Mouse (Mus musculus) hindbrain, embryonic 15.5 days (tissue): ENCODE measurements around the gene Cxcr3. TPM values are rescaled to one million over a fixed set of nuclear protein-coding genes. Genes with fewer than 3 reads are reported as not detected.

ENCODE experiments used
- ATAC-seq: fragments of 200-750 bp; cut with Nextera tagmentation; 2 replicates; pipeline ENCODE4 v1.8.0; 2017; ENCODE audit warnings: low read depth, moderate number of reproducible peaks, moderate TSS enrichment; ENCODE audit not compliant: low FRiP score
- H3K27ac ChIP-seq: fragments of 300-500 bp; sonication (generic); replicated peaks from 2 replicates; pipeline ENCODE4 v1.5.1; 2015; ENCODE audit warnings: mild to moderate bottlenecking, inconsistent platforms
- H3K27me3 ChIP-seq: fragments of 300-500 bp; sonication (generic); 2 replicates; pipeline ENCODE4 v1.6.1; 2015; ENCODE audit warnings: control low read depth, inconsistent platforms
- H3K36me3 ChIP-seq: fragments of 300-500 bp; sonication (generic); 2 replicates; pipeline ENCODE4 v1.6.1; 2015; ENCODE audit warnings: control low read depth, inconsistent platforms
- H3K4me1 ChIP-seq: fragments of 300-500 bp; sonication (generic); replicated peaks from 2 replicates; pipeline ENCODE4 v1.6.1; 2015; ENCODE audit warnings: control low read depth, inconsistent platforms
- H3K4me2 ChIP-seq: fragments of 300-500 bp; sonication (generic); 2 replicates; pipeline ENCODE4 v1.6.1; 2015; ENCODE audit warnings: moderate library complexity, mild to moderate bottlenecking, inconsistent platforms
- H3K4me3 ChIP-seq: fragments of 300-500 bp; sonication (generic); 2 replicates; pipeline ENCODE4 v1.5.1; 2015; ENCODE audit warnings: mild to moderate bottlenecking, inconsistent platforms
- H3K9ac ChIP-seq: fragments of 300-500 bp; sonication (generic); 2 replicates; pipeline ENCODE4 v1.6.1; 2015; ENCODE audit warnings: inconsistent platforms
- H3K9me3 ChIP-seq: fragments of 300-500 bp; sonication (generic); 2 replicates; pipeline ENCODE4 v1.6.1; 2016; ENCODE audit warnings: control low read depth, inconsistent platforms
- WGBS: fragments of 180-500 bp; shearing (Covaris S2); methylation state at CpG from one replicate; pipeline ENCODE4 v1.1.7; 2015; 5-methylcytosine and 5-hydroxymethylcytosine counted together
- polyA plus RNA-seq: library from polyadenylated mRNA; unstranded; fragments of >200 nt; fragmentation: Nextera tagmentation; extraction: Ambion mirVana; gene quantifications from 2 replicates; pipeline ENCODE4 v1.2.1, GENCODE M21; 2015

Gene Cxcr3
- polyA plus RNA-seq, 1 experiment from 2014 or later: not detected

DNA sequence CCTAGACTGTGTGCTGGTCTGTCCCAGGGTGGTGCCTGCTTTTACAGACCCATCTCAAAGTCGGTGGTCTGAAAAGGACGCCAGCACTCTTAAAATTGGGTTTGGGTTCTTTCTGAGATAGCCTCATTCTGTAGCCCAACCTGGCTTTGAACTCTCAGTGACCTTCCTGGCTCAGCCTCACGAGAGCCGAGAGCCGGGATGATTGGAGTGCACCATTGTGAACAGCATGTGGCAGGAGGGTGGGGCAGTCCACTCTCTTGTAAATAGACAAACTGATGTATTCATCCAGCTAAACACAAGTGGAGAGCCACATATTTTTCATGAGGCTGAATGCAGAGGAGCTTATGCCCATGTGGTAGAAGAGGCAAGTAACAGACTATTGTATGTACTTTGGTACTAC is 912 bp upstream of the Cxcr3 start:
- WGBS: 63% methylated on average over 5 of the region's 5 CpGs

GRCm38 (mm10) chrX:101733288-101733687 is 781 bp downstream of the Cxcr3 start:
- no peak overlapping the region for H3K4me3 ChIP-seq
- ATAC-seq: no peak
- no peaks in the 10 kb centered on the region for H3K4me1 ChIP-seq
- no peak overlapping the region for H3K27ac ChIP-seq
- no peaks in the 10 kb centered on the region for H3K9me3 ChIP-seq
- 0 out of 2 replicates have a peak, but pooled peaks cover 4% of the 10 kb centered on the region for H3K27me3 ChIP-seq
- H3K4me2 ChIP-seq: no peak overlapping the region
- WGBS: 94% methylated on average over 3 of the region's 3 CpGs
- no peak overlapping the region for H3K9ac ChIP-seq
- no peaks in the 10 kb centered on the region for H3K36me3 ChIP-seq

More for the DNA sequence above, 912 bp upstream of the Cxcr3 start:
- Histone ChIP-seq H3K36me3 (no peaks in the 10 kb centered on the region), H3K4me3 (no peak overlapping the region), H3K9me3 (no peaks in the 10 kb centered on the region), H3K4me1 (0 out of 2 replicates have a peak, but pooled peaks cover under 1% of the 10 kb centered on the region), H3K27me3 (0 out of 2 replicates have a peak, but pooled peaks cover 5% of the 10 kb centered on the region), H3K27ac (no peak overlapping the region), H3K4me2 (no peak overlapping the region), H3K9ac (no peak overlapping the region)
- ATAC-seq: no peak

GRCm38 (mm10) chrX:101732644-101733043 is 1.4 kb downstream of the Cxcr3 start:
- Histone ChIP-seq H3K9me3 (no peaks in the 10 kb centered on the region), H3K36me3 (no peaks in the 10 kb centered on the region), H3K27ac (no peak overlapping the region), H3K4me1 (no peaks in the 10 kb centered on the region), H3K27me3 (no peaks in the 10 kb centered on the region), H3K4me3 (no peak overlapping the region), H3K4me2 (no peak overlapping the region), H3K9ac (no peak overlapping the region)
- WGBS: 82% methylated on average over 12 of the region's 12 CpGs
- no peak for ATAC-seq

GRCm38 (mm10) chrX:101730010-101730409 is 4.1 kb downstream of the Cxcr3 start:
- Histone ChIP-seq H3K9me3 (no peaks in the 10 kb centered on the region), H3K4me3 (no peak overlapping the region), H3K4me1 (no peaks in the 10 kb centered on the region), H3K4me2 (no peak overlapping the region), H3K27me3 (peaks cover 4% of the 10 kb centered on the region; the same call in 1 of the 2 replicates), H3K9ac (no peak overlapping the region), H3K27ac (no peak overlapping the region), H3K36me3 (no peaks in the 10 kb centered on the region)
- ATAC-seq: no peak

- Histone ChIP-seq H3K4me1 (no peaks in the 10 kb centered on the region), H3K4me3 (no peak overlapping the region), H3K36me3 (no peaks in the 10 kb centered on the region), H3K27me3 (peaks cover 1% of the 10 kb centered on the region; the same call in 1 of the 2 replicates), H3K9ac (no peak overlapping the region), H3K4me2 (no peak overlapping the region), H3K9me3 (no peaks in the 10 kb centered on the region), H3K27ac (no peak overlapping the region)
- ATAC-seq: no peak
- 52% methylated on average over 1 of the region's 1 CpGs for WGBS
These were observed 13.7 kb downstream of the Cxcr3 start for GRCm38 (mm10) chrX:101720401-101720800.

DNA sequence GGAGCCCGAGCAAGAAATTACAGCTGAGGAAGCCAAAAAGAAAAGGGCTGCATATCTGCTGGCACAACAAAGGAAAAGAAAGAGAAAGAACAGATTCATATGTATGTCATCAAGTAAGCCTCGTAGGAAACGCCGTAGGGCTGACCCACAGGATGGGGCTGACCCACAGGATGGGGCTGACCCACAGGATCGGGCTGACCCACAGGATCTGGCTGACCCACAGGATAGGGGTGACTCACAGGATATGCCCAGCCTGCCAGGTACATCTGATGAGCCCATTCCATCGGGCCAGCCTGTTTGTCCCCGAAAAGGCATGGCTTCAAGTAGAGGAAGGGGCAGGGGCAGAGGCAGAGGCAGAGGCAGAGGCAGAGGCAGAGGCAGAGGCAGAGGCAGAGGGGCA is 29.0 kb downstream of the Cxcr3 start:
- H3K27ac ChIP-seq: no peak overlapping the region
- H3K4me3 ChIP-seq: no peak overlapping the region
- H3K9ac ChIP-seq: no peak overlapping the region
- no peak for ATAC-seq
- no peaks in the 10 kb centered on the region for H3K4me1 ChIP-seq
- 82% methylated on average over 7 of the region's 7 CpGs for WGBS
- no peaks in the 10 kb centered on the region for H3K27me3 ChIP-seq
- no peaks in the 10 kb centered on the region for H3K9me3 ChIP-seq
- H3K36me3 ChIP-seq: no peaks in the 10 kb centered on the region
- no peak overlapping the region for H3K4me2 ChIP-seq

DNA sequence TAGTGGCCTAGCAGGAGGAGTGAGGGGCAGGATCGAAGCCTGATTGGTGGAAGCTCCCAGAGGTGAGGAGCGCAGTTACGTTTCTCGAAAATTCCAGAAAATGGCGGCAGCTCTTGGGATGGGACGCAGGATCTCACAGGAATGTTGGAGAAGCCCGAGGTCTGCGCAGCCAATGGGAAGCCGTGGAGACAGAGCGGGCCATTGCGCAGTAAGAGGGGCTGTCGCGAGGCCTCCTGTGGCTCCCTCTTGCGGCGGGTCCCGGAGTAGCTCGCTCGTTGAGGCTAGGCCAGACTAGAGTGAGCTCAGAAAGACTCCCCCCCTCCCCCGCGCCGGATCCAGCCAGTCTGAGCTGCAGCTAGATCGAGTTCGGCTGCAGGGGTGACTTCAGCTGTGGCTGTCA is 35.8 kb downstream of the Cxcr3 start:
- H3K36me3 ChIP-seq: no peaks in the 10 kb centered on the region
- H3K4me2 ChIP-seq: no peak overlapping the region
- ATAC-seq: no peak
- no peak overlapping the region for H3K9ac ChIP-seq
- no peak overlapping the region for H3K27ac ChIP-seq
- H3K4me1 ChIP-seq: no peaks in the 10 kb centered on the region
- H3K9me3 ChIP-seq: 0 out of 2 replicates have a peak, but pooled peaks cover 4% of the 10 kb centered on the region
- H3K27me3 ChIP-seq: no peaks in the 10 kb centered on the region
- no peak overlapping the region for H3K4me3 ChIP-seq
- 66% methylated on average over 23 of the region's 23 CpGs for WGBS

DNA sequence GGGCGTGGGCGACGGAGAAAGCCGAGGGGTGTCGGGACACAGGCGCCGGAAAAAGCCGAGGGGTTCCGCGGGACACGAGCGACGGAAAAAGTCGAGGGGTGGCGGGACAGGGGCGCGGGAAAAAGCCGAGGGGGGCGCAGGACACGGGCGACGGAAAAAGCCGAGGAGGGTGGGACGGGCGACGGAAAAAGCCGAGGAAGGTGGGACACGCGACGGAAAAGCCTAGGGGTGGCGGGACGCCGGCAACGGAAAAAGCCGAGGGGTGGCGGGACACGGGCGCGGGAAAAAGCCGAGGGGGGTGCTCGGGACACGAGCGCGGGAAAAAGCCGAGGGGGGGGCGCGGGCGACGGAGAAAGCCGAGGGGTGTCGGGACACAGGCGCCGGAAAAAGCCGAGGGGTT is 36.5 kb downstream of the Cxcr3 start:
- Histone ChIP-seq H3K36me3 (no peaks in the 10 kb centered on the region), H3K27me3 (no peaks in the 10 kb centered on the region), H3K9me3 (0 out of 2 replicates have a peak, but pooled peaks cover 4% of the 10 kb centered on the region), H3K4me2 (no peak overlapping the region), H3K4me3 (no peak overlapping the region), H3K9ac (no peak overlapping the region), H3K27ac (no peak overlapping the region), H3K4me1 (no peaks in the 10 kb centered on the region)
- no peak for ATAC-seq
- WGBS: 75% methylated on average over 49 of the region's 54 CpGs

DNA sequence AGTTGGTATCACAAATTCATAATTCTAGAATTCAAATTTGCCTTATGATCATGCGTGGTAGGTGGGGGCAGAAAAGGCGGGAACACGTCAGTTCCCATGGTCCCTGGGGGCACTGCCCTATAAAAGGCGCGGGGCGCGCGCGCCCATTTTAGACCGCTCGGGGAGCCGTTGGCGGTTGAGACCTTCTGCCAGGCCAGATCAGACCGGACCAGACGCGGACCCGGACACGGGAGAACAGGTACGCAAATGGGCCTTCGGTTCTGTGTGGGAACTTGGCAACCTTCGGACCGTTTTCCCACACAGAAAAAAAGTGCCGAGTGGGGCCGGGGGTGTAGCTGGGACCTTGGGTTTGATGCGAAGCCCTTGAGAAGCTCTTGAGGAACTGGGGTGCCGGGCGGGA is 38.4 kb downstream of the Cxcr3 start:
- Histone ChIP-seq H3K9ac (no peak overlapping the region), H3K27ac (no peak overlapping the region), H3K4me3 (no peak overlapping the region), H3K9me3 (0 out of 2 replicates have a peak, but pooled peaks cover 4% of the 10 kb centered on the region), H3K4me2 (no peak overlapping the region), H3K36me3 (no peaks in the 10 kb centered on the region), H3K4me1 (no peaks in the 10 kb centered on the region), H3K27me3 (no peaks in the 10 kb centered on the region)
- 93% methylated on average over 27 of the region's 27 CpGs for WGBS
- ATAC-seq: no peak

Other genes with a start within 250 kb of the Cxcr3 start
- gene Taf1, start 201.5 kb downstream of the Cxcr3 start, polyA plus RNA-seq: 13.5 and 15.0 TPM in 2 replicates
- gene Ogt, start 94.2 kb downstream of the Cxcr3 start, polyA plus RNA-seq: 181 TPM in 2 replicates
- 0.09 TPM in 1 of 2 replicates, not detected in the other for gene Gm4779, start 60.2 kb upstream of the Cxcr3 start, polyA plus RNA-seq
- not detected in 2 replicates for gene 8030474K03Rik, start 60.4 kb upstream of the Cxcr3 start, polyA plus RNA-seq
- gene Nhsl2, start 115.1 kb upstream of the Cxcr3 start, polyA plus RNA-seq: 6.4 and 7.3 TPM in 2 replicates